In the genomic region with DNA sequence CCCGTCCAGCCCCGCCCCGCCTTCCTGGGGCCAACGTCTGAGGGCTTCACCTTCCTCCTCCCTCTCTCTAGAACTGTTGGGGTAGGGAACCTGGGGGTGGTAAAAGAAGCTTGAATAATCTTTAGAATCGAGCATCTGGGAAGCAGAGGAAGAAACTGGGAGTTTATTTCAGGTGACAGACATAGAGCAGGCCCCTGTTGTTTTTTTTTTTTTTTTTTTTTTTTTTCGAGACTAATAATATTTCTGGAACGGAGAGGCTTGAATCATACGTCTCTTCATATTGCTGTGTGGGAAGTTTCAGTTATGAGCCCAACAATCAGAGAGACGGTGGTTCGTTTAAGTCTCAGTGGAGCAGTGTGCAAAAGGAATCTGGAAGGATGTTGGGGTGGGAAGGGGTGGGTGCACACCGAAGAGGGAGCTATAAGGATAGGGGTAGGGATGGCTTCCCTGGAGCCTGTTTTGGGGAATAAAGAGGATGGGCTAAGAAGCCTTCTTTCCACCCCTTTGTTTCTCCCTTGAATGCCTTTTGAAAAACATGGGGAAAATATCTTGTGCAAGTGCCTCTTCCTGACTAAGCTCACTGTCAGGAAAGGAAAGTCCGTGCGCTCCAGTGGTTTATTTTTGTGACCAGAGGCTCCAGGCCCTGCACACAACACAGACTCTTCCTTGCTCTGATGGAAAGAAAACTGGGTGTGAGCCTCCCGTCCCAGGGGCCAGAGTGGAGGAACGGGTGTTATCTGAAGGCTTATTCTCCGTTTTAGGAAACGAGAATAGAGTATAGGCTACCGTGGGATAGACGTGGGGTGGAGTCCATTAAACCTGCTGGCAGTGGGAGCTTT, we compare ENCODE assay signal across 8 mouse cellular contexts. TPM values are rescaled to one million over a fixed set of nuclear protein-coding genes. Genes with fewer than 3 reads are reported as not detected.
DNase-seq lines count a peak whose midpoint lies in the region; ATAC-seq and TF ChIP-seq lines count a peak whose summit lies in the region.

No protein-coding gene starts in this region.

- peak overlapping the region; percentile 60 for H3K4me2 ChIP-seq in heart, embryonic 16.5 days (ENCODE audit: low read depth, low read length)
- peak overlapping the region; percentile 37 for H3K4me2 ChIP-seq in liver, embryonic 14.5 days (ENCODE audit: low read depth)

- 0 out of 2 replicates have a peak overlapping the region, but pooled peaks have one; percentile 14 for H3K9ac ChIP-seq in ES-Bruce4 (ENCODE audit: low read depth, poor library complexity, severe bottlenecking)
- H3K9ac ChIP-seq in heart, embryonic 16.5 days (ENCODE audit: low read length): peak overlapping the region; percentile 61
- no peak overlapping the region for H3K9ac ChIP-seq in liver, embryonic 14.5 days (replicated peaks)

- TF ChIP-seq POLR2A in ES-Bruce4 (IDR thresholded peaks at IDR 0.05; ENCODE audit: insufficient read depth, low read length): no peak

- TF ChIP-seq EP300 in ES-Bruce4 (IDR thresholded peaks at IDR 0.05; ENCODE audit: insufficient read depth, low read depth, low read length): no peak
- TF ChIP-seq EP300 in liver, embryonic 14.5 days (IDR thresholded peaks at IDR 0.05; ENCODE audit: low read depth): no peak

- ATAC-seq in heart, embryonic 16.5 days (replicated peaks; ENCODE audit: extremely low read depth, insufficient read depth, low FRiP score): no peak; the same call in 1 of the 2 replicates
- ATAC-seq in liver, embryonic 14.5 days (ENCODE audit: insufficient read depth): no peak

- 0 out of 2 replicates have a peak overlapping the region, but pooled peaks have one; percentile 2 for H3K4me3 ChIP-seq in ES-Bruce4 (ENCODE audit: low read depth, low read length)
- H3K4me3 ChIP-seq in heart, embryonic 16.5 days (ENCODE audit: low read length): peak overlapping the region; percentile 14
- H3K4me3 ChIP-seq in liver, embryonic 14.5 days (ENCODE audit: insufficient read depth in 1 of 2, low read depth in 2 of 2, low read length in 2 of 2): no peak overlapping the region

- no peaks in the 10 kb centered on the region for H3K27me3 ChIP-seq in ES-Bruce4 (ENCODE audit: control insufficient read depth, insufficient read depth, low read length, poor library complexity, severe bottlenecking)
- no peaks in the 10 kb centered on the region for H3K27me3 ChIP-seq in heart, embryonic 16.5 days (ENCODE audit: control insufficient read depth, insufficient read depth, low read length)
- no peaks in the 10 kb centered on the region for H3K27me3 ChIP-seq in liver, embryonic 14.5 days (ENCODE audit: control insufficient read depth, insufficient read depth, low read length)

- 15% methylated on average over 19 of the region's 19 CpGs for WGBS in heart, embryonic 16.5 days
- 14% methylated on average over 19 of the region's 19 CpGs for WGBS in liver, embryonic 14.5 days (ENCODE audit: insufficient replicate concordance)

- no peaks in the 10 kb centered on the region for H3K9me3 ChIP-seq in ES-Bruce4 (replicated peaks; ENCODE audit: control insufficient read depth, insufficient read depth, low read length, poor library complexity, severe bottlenecking)
- no peaks in the 10 kb centered on the region for H3K9me3 ChIP-seq in heart, embryonic 16.5 days (replicated peaks; ENCODE audit: control insufficient read depth, low read length)
- no peaks in the 10 kb centered on the region for H3K9me3 ChIP-seq in liver, embryonic 14.5 days (ENCODE audit: control insufficient read depth, low read length)

- H3K4me1 ChIP-seq in ES-Bruce4 (ENCODE audit: control insufficient read depth, insufficient read depth, low read length): peaks cover 1% of the 10 kb centered on the region
- peaks cover 35% of the 10 kb centered on the region for H3K4me1 ChIP-seq in heart, embryonic 16.5 days (ENCODE audit: control insufficient read depth, insufficient read depth, low read length)
- H3K4me1 ChIP-seq in liver, embryonic 14.5 days (replicated peaks; ENCODE audit: control insufficient read depth in 2 of 2, insufficient read depth in 2 of 2, low read length in 1 of 2): peaks cover 0 to 6% of the 10 kb centered on the region in 2 experiments; a peak in 2 of 4 replicates

- H3K36me3 ChIP-seq in ES-Bruce4 (ENCODE audit: control insufficient read depth, insufficient read depth, low read length, poor library complexity, severe bottlenecking): no peaks in the 10 kb centered on the region
- no peaks in the 10 kb centered on the region for H3K36me3 ChIP-seq in heart, embryonic 16.5 days (ENCODE audit: control insufficient read depth, insufficient read depth)
- no peaks in the 10 kb centered on the region for H3K36me3 ChIP-seq in liver, embryonic 14.5 days (replicated peaks; ENCODE audit: control insufficient read depth, insufficient read depth, low read depth)

- TF ChIP-seq CTCF in ES-Bruce4 (IDR thresholded peaks at IDR 0.05; ENCODE audit: low read depth, low read length): no peak
- no peak for TF ChIP-seq CTCF in liver, embryonic 14.5 days (IDR thresholded peaks at IDR 0.05; ENCODE audit: low read depth)

- DNase-seq in brain, adult 2 months (ENCODE audit: low read depth, low spot score): peak; percentile 87
- no peak for DNase-seq in liver, embryonic 14.5 days (ENCODE audit: low read depth in 3 of 3, low spot score in 3 of 3)
- no peak for DNase-seq in adrenal gland, postnatal 10 days
- no peak for DNase-seq in urinary bladder, postnatal 25 days (ENCODE audit: low spot score)
- no peak for DNase-seq in spleen, postnatal 14 days (ENCODE audit: low spot score in 2 of 2)
- DNase-seq in kidney, postnatal 14 days: no peak

- no peak overlapping the region for H3K27ac ChIP-seq in ES-Bruce4 (ENCODE audit: insufficient read depth, low read length)
- H3K27ac ChIP-seq in heart, embryonic 16.5 days (ENCODE audit: low read length): peak overlapping the region; percentile 94
- no peak overlapping the region for H3K27ac ChIP-seq in liver, embryonic 14.5 days

RNA-seq across cellular contexts. Expression of a gene that starts 14.4 kb away (rescaled TPM):
- polyA plus RNA-seq in ES-Bruce4 (2011; ENCODE audit: insufficient read depth, insufficient read length, low read depth, missing spikeins): 5.9 and 7.2 TPM in 2 replicates
- 30.2 and 33.0 TPM in 2 replicates for polyA plus RNA-seq in heart, embryonic 16.5 days (2015; fragmentation: Nextera tagmentation; extraction: Ambion mirVana)
- polyA plus RNA-seq in liver, embryonic 14.5 days (2012; rRNA removed): 7.0 and 8.1 TPM in 2 replicates
- polyA plus RNA-seq in liver, embryonic 14.5 days (2014; fragmentation: Nextera tagmentation; extraction: Ambion mirVana): 6.5 and 6.6 TPM in 2 replicates
- total RNA-seq in adrenal gland, postnatal 10 days (2021): 10 to 100 TPM; 33.8 to 34.5 TPM

RNA-seq across cellular contexts. Expression of a gene that starts 31.5 kb away (rescaled TPM):
- polyA plus RNA-seq in ES-Bruce4 (2011; ENCODE audit: insufficient read depth, insufficient read length, low read depth, missing spikeins): 11.6 and 11.7 TPM in 2 replicates
- polyA plus RNA-seq in heart, embryonic 16.5 days (2015; fragmentation: Nextera tagmentation; extraction: Ambion mirVana): 13.7 and 15.5 TPM in 2 replicates
- 0.51 and 0.58 TPM in 2 replicates for polyA plus RNA-seq in liver, embryonic 14.5 days (2012; rRNA removed)
- 1.1 and 1.5 TPM in 2 replicates for polyA plus RNA-seq in liver, embryonic 14.5 days (2014; fragmentation: Nextera tagmentation; extraction: Ambion mirVana)
- total RNA-seq in adrenal gland, postnatal 10 days (2021): 10 to 100 TPM; 13.8 to 16.5 TPM

Comparison
In these comparisons a context has a peak if more than half of its experiments do, and no peak if none do; other contexts are left out.
1. H3K4me3 ChIP-seq: peak in ES-Bruce4 (single experiment) and heart, embryonic 16.5 days (single experiment); none in liver, embryonic 14.5 days (0 of 2).